Mouse (Mus musculus): Measurements from ENCODE around the gene 1700017B05Rik.
"Not testable (repeated sequence)": the region's sequence is repeated elsewhere in the genome, so short reads cannot be mapped to it uniquely, and the experiment has no call there.

1700017B05Rik gene

DNA sequence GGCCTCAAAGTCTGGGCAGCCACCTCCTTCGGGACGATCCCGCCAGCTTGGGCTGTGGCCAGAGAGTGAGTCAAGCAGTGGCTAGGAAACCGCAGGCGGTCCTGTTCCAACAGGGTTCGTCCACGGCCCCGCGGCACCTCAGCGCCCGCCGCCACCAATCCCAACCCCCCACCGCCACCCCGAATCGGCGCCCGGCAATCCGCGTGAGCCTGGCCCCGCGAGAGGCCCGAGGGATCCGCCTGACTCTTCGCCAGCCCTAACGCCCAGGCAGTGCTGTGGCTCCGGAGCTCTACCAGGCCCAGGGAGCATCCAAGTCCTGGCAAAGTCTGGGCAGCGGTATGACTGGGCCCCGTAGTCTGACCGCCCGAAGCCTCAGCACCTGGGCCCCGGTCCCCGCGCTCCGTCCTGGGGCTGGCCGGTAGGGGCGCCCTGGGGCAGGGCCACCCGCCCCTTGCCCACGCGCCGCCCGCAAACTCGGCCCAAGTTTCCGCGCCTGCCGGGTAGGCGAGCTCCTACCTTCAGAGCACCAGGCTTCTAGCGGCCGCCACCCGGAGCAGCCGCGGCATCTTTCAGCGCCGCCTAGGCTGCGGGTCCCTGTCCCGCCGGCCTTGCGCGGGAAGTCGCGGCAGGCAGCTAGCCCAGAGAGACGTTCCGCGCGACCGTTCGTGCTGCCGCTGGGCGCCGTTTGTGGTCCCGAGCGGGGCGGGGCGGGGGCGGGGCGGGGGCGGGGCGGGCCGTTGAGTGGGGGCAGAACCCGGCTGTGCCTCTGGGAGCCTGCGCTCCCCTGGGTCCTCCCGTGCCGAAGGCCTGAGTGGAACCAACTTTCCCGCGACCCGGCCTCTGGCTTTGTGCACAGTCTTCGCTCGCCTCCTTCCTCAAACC lies at the start of gene 1700017B05Rik:
TSS of gene 1700017B05Rik (minus strand) at position 700 of the 882 bp plus-strand sequence.
- peak; percentile 70 to 75 for DNase-seq (ENCODE audit: low read depth in 2 of 2, low spot score in 2 of 2)

DNA sequence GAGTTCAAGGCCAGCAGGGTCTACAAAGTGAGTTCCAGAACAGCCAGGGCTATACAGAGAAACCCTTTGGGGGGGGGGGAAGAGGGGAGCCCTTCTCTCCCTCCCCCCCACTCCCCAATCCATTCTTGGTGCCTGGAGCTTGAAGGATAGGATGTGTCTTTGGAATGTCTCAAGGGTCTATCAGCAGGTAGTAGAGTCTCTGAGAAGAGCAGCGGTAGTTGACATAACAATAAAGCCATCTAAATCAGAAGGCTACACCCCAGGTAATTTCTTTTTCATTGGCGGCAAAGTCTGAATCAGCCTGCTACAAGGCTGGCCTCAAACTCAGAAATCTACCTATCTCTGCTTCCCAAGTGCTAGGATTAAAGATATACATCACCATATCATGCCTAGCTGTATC lies 48.5 kb upstream of the 1700017B05Rik start:
- DNase-seq (ENCODE audit: low read depth in 2 of 2, low spot score in 2 of 2), result no peak

DNA sequence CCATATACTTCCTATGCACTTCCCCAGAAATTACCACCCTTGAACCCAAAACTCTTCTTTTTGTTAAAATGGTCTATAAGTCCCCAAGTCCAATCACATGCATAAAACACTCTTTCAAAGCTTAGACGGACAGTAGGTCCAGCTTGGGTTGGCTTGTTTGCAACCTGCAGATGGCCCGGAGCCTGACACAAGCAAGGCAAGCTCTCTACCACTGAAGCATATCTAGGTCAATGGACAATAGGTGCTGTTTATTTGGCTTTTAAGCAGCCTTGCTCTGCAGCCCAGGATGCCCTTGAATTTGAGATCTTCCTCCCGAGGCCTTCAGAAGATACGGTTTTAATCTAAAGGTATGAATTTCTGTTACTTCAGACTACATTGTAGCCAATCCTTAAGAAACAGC lies 46.9 kb upstream of the 1700017B05Rik start:
- DNase-seq (ENCODE audit: low read depth in 2 of 2, low spot score in 2 of 2), result no peak

DNA sequence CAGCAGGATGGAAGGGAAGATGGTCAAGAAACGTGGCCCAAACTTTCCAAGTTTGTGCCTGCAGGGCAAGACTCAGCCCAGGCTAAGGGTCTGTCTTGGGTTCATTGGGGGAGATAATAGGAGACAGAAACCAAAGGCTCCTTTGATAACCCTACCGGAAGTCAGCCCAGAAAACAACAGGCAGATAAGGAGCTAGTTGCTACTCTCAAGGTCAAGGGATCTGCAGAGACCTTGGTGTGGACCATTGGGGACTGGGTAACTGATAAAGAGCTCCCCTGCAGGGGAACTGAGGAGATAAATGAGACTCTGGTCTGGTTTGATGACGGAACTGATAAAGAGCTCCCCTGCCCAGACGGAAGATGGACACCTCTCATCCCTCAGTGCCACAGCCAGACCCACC lies 45.0 kb upstream of the 1700017B05Rik start:
- no peak for DNase-seq (ENCODE audit: low read depth in 2 of 2, low spot score in 2 of 2)

DNA sequence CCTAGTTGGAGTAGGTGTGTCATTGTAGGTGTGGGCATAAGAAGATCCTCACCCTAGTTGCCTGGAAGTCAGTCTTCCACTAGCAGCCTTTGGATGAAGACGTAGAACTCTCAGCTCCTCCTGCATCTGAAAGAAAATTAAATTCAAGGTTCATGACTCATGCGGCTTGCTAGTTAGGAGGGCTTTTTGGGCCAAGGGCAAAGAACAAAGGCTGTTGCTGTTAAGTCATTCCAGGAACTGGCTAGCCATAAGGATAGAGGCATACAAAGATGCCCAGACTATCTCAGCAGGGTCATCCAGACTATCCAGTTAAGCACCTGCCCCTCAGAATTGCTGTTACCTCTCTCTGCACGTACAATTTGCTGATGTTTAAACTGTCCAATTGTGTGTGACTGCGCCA lies 42.3 kb upstream of the 1700017B05Rik start:
- DNase-seq (ENCODE audit: low read depth in 2 of 2, low spot score in 2 of 2), result not testable (repeated sequence)

DNA sequence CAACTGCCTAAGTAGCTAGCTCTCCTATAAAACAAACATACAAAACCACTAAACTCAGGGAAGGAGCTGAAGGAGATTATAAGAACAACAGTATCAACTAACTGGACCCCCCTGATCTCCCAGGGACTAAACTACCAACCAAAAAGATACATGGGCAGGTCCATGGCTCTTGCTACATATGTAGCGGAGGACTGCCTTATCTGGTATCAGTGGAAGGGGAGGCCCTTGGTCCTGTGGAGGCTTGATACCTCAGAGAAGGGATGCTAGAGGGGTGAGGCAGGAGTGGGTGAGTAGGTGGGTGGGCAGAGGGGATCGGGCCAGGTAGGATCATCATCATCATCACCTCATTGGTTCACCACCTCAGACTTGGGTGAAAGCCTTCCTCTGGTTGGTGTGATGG lies 41.8 kb upstream of the 1700017B05Rik start:
- DNase-seq (ENCODE audit: low read depth in 2 of 2, low spot score in 2 of 2), result no peak

DNA sequence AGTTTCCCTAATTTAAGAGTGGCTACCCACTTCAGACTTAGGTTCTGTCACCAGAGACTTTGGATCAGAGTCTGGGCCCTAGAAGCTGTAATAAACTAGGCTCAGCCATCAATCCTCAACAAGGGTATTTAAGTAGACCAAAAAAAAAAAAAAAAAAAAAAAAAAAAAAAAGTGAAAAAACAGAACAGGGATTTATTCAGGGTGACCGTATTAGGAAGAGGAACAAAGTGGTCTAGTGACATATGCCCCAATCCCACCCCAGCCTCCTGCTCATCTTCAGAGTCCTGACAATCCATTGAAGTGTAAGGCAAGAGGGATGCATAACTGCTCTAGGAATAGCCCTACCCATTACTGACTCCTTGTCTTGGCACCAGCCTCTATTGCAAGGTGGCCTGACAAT lies 40.9 kb upstream of the 1700017B05Rik start:
- DNase-seq (ENCODE audit: low read depth in 2 of 2, low spot score in 2 of 2), result no peak

DNA sequence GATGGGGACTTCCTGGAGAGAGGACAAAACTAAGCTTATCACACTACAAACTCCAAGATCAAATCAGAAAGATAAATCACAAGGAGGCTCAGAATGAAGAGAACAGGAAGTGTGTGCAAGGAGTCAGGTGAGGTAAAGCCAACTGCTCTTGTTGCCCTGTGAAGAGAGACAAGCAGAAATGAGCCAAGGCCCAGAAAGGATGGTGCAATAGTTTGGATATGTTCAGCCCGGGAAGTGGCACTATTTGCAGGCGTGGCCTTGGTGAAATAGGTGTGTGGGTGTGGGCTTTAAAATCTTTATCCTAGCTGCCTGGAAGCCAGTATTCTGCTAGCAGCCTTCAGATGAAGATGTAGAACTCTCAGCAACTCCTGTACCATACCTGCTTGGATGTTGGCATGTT lies 38.4 kb upstream of the 1700017B05Rik start:
- no peak for DNase-seq (ENCODE audit: low read depth in 2 of 2, low spot score in 2 of 2)

DNA sequence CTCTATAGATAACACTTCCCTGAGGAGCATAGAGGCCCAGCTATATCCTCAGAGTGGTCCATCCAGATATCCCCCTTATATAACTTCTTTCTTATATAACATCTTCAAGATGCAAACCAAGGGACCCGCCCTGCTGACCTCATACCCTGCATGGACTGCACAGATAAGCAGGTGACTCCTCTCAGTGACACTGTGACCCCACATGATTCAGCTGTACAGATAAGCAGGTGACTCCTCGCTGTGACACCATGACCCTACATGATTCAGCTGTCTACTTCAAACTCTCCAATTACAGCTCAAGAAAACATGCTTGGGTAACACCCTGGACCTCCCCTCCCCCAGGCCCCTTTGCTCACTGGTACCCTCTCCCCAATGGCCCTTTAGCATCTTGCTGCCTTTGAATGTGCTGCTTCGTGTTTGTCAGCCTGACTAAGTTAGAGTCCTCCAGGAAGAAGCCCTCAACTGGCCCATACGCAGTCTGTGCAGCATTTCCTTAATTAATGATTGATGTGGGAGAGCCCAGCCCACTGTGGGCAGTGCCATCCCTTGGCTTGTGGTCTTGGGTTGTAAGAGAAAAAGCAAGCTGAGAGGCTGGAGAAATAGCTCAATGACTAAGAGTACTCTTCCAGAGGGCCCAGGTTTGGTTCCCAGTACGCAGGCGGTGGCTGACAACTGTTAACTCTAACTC lies 37.5 kb upstream of the 1700017B05Rik start:
- DNase-seq (ENCODE audit: low read depth in 2 of 2, low spot score in 2 of 2), result no peak

DNA sequence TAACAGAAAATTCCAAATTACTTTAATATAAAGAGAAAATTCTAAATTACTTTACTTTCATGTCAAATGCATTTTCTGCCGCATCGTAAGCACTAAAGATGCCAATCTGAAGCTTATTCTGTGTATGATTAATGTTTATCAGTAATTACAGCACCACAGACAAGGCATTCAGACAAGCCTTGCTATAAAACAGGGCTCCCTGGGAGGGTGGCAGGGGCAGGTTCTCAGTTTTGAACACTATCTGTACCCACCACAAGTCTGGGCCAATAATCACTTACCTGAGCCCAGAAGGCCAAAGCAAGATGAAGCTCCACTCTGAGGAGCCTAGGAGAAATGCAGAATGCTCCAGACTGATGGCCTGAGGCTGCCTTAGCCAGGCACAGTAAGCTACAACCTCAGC lies 35.5 kb upstream of the 1700017B05Rik start:
- DNase-seq (ENCODE audit: low read depth in 2 of 2, low spot score in 2 of 2), result no peak

DNA sequence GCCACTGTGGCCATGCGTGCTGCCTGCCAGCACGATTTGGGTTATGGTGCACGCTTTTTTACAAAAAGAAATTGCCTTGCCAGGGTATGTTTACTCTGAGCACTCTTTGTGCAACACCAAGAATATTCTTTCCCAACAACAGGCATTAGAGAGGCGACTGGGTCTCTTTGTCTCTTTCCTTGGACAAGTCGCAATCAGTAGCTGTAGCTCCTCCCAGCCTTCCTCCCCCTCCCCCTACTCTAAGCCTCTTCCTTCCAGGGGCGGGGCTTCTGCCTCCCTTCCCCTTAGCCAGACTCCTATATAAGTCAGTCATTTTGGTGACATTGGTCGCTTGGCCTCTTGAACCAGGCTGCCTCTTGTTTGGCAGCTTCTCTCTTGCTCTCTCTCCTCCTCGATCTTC lies 33.9 kb upstream of the 1700017B05Rik start:
- no peak for DNase-seq (ENCODE audit: low read depth in 2 of 2, low spot score in 2 of 2)

DNA sequence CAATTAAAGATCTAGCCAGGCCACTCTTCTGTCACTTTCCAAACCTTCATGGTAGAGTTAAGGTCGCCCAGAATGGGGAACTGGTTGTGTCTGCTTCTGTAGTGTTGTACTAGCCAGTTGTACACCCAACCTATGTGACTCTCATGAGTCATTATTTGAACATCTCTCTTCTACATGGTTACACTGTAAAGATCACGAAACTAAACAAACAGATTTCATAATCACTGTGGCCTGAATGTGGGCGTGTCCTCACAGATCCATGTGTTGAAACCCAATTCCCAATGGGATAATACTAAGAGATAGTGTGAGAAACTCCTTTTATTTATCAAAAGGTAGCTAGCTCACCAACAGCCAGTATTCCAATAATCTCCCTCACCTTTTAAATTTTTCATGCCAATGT lies 33.3 kb upstream of the 1700017B05Rik start:
- DNase-seq (ENCODE audit: low read depth in 2 of 2, low spot score in 2 of 2), result no peak

DNA sequence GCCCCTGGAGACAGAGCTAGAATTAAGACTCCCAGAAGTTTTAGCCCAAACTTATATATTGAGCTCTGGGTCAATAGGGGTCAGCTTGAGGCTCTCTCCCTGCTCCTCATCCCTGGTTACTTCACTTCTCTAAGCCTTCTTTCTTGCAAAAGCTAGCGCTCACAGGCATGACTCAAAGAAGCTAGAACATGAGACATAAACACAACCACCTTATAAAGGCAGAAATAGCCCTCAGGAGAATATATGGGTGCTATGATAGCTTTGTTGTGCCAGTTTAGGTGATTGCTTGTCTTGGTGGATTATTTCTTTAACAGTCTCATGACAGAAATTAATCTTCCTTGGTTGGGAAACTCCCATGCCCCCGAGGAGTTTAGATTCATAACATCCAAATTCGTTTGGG lies 32.5 kb upstream of the 1700017B05Rik start:
- no peak for DNase-seq (ENCODE audit: low read depth in 2 of 2, low spot score in 2 of 2)

DNA sequence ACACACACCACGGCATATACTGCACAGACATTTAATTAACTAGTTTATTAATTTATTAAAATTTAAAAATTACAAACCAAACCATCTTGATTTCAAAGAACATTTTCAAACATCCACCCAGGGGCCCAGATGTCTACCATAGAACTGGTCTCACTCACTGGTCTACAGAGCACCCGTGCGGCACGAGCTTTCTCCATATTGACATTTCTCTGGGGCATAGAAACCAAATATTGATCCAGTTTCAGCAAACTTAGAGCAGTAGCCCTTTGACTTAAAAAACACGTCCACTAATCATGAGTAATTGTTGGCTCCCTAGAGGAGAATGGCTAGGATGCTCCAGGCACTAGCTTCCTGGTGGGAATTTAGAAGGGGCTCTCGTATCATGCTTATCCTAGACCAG lies 24.8 kb upstream of the 1700017B05Rik start:
- DNase-seq (ENCODE audit: low read depth in 2 of 2, low spot score in 2 of 2), result no peak

DNA sequence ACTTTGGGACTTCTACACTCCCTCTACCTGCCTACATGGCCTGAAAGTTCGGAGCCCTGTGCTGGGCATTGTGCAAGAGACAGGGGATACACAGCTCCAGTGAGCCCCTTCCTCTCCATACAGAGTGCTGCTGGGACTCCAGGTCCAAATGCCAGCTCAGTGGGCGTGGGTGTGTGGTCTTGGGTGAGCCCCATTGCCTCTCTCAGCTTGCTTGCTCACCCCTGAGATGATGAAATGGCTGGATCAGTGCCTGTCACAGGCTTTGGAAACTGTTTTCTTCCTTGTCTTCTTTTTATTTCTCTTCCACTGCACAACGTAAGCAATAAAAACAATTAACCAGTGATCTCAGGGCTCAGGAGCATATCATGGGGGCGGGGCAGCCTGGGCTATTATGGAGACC lies 20.9 kb upstream of the 1700017B05Rik start:
- no peak for DNase-seq (ENCODE audit: low read depth in 2 of 2, low spot score in 2 of 2)

DNA sequence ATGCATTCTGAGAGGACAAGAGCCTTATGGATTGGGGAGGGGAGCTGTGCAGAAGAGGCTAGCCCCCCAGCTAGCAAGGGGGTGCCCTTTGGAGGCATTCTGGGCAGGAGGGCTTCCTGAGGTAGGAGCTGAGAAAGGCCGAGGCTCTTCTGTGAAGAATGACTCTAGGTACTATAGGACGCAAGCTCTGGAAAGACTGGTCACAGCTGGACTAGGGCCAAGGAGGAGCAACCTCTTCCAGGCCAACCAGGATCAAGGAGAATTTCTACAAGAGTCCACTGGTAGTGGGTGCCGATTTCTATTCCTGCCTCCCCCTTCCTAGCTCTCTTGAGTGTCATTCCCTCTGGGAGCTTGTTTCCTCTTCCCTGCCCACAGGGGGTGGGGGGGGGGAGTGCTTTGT lies 20.3 kb upstream of the 1700017B05Rik start:
- DNase-seq (ENCODE audit: low read depth in 2 of 2, low spot score in 2 of 2), result no peak

DNA sequence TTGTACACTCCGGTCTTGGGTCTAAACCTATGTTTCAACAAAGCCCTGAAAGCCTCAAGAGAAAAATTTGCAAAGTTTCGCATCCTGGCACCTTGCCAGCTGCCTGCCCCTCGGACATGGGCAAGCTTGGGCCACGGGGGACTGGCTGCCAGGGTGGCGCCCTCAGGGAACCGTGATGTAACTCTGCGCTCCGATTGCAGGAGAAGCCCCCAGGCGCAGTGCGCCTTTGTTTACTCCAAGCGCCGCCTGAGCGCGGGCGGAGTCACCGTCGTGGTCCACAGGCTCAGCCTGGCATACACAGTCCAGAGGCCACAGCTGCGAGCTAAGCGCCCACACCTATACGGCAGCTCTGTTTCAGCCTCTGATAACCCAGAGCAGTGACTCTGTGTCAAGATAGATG lies 19.1 kb upstream of the 1700017B05Rik start:
- no peak for DNase-seq (ENCODE audit: low read depth in 2 of 2, low spot score in 2 of 2)

DNA sequence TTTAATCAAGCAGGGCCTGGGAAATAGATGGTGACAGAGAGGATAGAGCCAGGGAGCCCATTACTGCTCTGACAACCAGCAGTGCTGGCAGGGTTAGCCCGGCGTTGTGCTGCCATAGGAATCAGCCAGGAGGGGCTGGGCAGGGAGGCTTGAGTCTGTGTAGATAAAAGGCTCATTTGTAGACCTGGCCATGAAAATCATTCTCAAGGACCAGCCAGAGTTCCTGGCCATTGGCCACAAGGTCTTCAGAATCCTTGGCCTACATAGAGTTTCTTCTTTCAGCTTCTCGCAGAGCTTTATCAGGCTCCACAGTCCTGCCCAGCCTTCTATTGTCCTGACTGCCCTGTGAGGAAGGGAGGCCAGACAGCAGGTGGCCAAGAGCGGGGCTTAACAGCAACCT lies 17.0 kb upstream of the 1700017B05Rik start:
- DNase-seq (ENCODE audit: low read depth in 2 of 2, low spot score in 2 of 2), result no peak

DNA sequence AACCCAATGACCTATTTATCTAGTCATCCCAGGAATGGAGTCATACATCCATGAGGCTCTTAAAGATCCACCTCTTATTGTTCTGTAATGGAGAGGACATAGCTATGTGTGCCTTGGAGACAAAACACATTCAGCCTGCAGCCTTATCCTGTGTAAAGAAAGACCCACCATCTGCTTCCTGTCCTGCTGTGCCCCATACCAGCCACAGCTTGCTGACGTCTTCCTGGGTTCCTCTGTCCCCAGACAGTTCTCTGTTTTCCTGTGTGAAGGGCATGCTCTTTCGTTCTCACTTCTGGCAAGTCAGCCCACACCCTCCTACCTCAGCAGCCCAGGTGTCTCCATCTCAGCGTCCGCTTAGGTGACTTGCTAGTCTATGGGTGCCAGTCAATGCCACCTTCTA lies 15.9 kb upstream of the 1700017B05Rik start:
- DNase-seq (ENCODE audit: low read depth in 2 of 2, low spot score in 2 of 2), result peak; percentile 50 to 59

DNA sequence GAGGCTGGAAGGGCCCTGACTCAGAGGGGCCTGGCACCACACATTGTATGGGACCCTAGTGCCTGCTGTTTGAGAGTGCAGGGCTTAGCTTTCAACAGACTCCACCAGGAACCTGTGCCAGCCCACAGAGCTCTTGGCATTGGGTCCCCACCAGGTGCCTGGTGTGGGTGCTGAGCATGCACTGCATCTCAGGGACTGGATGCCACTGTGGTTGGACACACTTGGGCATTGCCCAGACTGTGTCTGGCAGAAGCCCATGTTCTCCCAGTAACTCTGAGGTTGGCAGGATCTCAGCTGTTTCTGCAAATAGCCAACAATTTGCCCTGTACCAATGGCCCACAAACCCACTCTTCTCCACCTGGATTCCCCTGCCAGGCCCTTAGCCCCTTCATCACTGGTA lies 13.9 kb upstream of the 1700017B05Rik start:
- DNase-seq (ENCODE audit: low read depth in 2 of 2, low spot score in 2 of 2), result no peak

DNA sequence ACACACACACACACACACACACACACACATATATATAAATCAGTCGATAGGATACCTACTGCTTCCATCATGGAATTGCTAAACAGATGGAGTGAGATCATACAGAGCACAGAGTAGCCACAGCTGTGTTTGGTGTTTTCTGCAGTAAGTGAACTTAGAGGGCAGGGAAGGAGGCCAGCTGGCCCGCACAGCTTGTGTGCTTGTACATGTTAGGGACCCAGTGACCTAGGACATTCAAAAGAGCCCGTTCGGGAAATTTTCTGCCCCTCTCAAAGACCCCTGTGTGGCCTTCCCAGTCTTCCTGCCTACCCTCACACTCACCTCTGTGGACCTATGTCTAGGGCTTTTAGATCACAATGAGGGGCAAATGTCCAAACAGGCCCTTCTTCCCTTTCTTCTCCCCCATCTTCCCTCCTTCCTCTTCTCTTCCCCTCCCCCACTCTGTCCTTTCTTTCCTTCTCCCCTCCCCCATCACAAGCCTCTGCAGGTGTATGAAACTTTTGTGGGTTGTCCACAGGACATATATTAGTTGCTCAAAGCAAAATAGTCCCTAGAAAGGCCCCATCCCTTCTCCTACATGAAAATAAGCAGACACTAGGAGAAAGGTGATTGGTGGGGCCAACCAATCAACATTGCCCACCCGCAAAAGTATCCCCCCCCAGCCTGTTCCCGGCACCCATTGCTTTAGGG lies 11.5 kb upstream of the 1700017B05Rik start:
- DNase-seq (ENCODE audit: low read depth in 2 of 2, low spot score in 2 of 2), result no peak
